Mouse (Mus musculus) intestine, embryonic 15.5 days (tissue): ENCODE results near the gene Gm10376. TPM values are rescaled to one million over a fixed set of nuclear protein-coding genes. Genes with fewer than 3 reads are reported as not detected.
"Not testable (repeated sequence)": the region's sequence is repeated elsewhere in the genome, so short reads cannot be mapped to it uniquely, and the experiment has no call there.

Experiments used
- ATAC-seq: fragments of 200-750 bp; cut with Nextera tagmentation; 2 replicates; pipeline ENCODE4 v1.8.0; 2017; ENCODE audit warnings: moderate TSS enrichment, moderate library complexity
- H3K27ac ChIP-seq: fragments of 300-500 bp; sonication (generic); 2 replicates; pipeline ENCODE4 v1.5.1; 2015; ENCODE audit warnings: mild to moderate bottlenecking, inconsistent platforms
- H3K27me3 ChIP-seq: fragments of 300-500 bp; sonication (generic); replicated peaks from 2 replicates; pipeline ENCODE4 v1.6.1; 2015; ENCODE audit warnings: inconsistent platforms
- H3K36me3 ChIP-seq: fragments of 300-500 bp; sonication (generic); 2 replicates; pipeline ENCODE4 v1.6.1; 2015; ENCODE audit warnings: inconsistent platforms
- H3K4me1 ChIP-seq: fragments of 300-500 bp; sonication (generic); replicated peaks from 2 replicates; pipeline ENCODE4 v1.6.1; 2015; ENCODE audit warnings: inconsistent platforms
- H3K4me2 ChIP-seq: fragments of 300-500 bp; sonication (generic); replicated peaks from 2 replicates; pipeline ENCODE4 v1.6.1; 2015; ENCODE audit warnings: mild to moderate bottlenecking, inconsistent platforms
- H3K4me3 ChIP-seq: fragments of 300-500 bp; sonication (generic); replicated peaks from 2 replicates; pipeline ENCODE4 v1.5.1; 2015; ENCODE audit warnings: inconsistent platforms
- H3K9ac ChIP-seq: fragments of 300-500 bp; sonication (generic); 2 replicates; pipeline ENCODE4 v1.6.1; 2015; ENCODE audit warnings: inconsistent platforms
- H3K9me3 ChIP-seq: fragments of 300-500 bp; sonication (generic); 2 replicates; pipeline ENCODE4 v1.6.1; 2016; ENCODE audit warnings: inconsistent platforms
- WGBS: fragments of 180-500 bp; shearing (Covaris S2); methylation state at CpG from one replicate; pipeline ENCODE4 v1.1.7; 2015; 5-methylcytosine and 5-hydroxymethylcytosine counted together
- polyA plus RNA-seq: library from polyadenylated mRNA; unstranded; fragments of >200 nt; fragmentation: Nextera tagmentation; extraction: Ambion mirVana; gene quantifications from 2 replicates; pipeline ENCODE4 v1.2.1, GENCODE M21; 2015

The Gm10376 gene
- polyA plus RNA-seq, result not detected in 2 replicates

DNA sequence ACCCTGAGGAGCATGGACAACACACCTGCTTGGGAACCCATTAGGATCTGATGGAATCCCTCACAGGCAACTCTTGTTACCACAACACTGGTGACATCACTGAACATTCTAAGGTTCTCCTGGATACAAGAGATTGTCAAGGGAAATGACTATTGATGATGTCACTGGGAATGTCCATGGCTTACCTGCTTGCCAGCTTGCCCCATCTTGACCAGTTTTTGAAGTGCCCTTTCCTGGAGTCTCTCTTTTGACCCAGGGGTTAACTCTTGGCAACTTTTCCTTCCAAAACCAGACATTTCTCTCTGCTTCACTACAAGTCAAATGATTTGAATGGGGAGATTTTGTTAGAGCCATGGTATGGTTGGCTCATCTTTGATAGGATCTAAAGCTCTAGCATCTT, at the start of gene Gm10376:
Gm10376 (minus strand) TSS at position 101 of the 400 bp plus-strand sequence.
- H3K27ac ChIP-seq, H3K27me3 ChIP-seq, H3K9me3 ChIP-seq, H3K4me3 ChIP-seq, H3K4me2 ChIP-seq, ATAC-seq, H3K36me3 ChIP-seq, H3K9ac ChIP-seq, H3K4me1 ChIP-seq: not testable (repeated sequence)

DNA sequence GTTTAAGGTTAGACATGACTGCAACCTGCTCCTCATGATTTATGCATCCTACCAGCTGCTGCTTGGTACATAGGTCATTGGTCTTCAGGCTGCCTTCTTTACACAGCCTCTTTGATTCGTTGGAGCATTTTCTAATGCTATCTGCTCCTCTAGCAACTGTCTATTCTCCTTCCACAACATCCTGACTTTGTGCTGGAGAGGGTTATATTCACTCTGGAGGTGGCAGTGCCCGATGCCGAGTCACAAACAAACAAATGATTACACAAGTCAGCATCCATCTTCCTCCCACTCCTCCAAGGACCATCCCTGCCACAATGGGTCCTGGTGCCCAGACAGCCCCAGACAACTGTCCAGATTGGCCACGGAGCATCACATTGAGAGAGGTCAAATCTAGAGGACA, 44.8 kb upstream of the Gm10376 start:
- H3K9ac ChIP-seq, H3K9me3 ChIP-seq, H3K27ac ChIP-seq, H3K4me2 ChIP-seq, H3K4me3 ChIP-seq, ATAC-seq, H3K4me1 ChIP-seq, H3K27me3 ChIP-seq, H3K36me3 ChIP-seq: not testable (repeated sequence)
- 69% methylated on average over 4 of the region's 4 CpGs for WGBS

DNA sequence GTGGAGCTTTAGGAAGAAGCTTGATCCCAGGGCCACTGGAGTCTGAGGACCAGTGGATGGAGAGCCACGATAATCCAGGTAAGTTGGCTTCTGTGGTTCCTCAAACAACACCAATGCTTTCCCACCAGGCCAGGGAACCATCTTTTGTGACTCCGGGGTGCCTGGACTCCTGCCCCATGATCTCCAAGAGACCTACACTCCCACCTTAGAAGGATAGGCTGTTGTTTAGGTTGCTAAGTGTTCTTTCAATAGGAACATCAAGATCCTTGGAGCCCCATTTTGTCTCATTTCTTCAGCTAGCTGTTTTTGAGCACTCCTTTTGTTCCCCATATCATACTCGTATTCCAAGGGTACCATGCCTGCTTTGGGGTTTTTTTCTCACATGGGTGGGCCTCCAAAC, 42.6 kb upstream of the Gm10376 start:
- not testable (repeated sequence) for H3K4me3 ChIP-seq, H3K27me3 ChIP-seq, H3K4me2 ChIP-seq, ATAC-seq, H3K27ac ChIP-seq, H3K9ac ChIP-seq, H3K4me1 ChIP-seq, H3K36me3 ChIP-seq, H3K9me3 ChIP-seq
- WGBS, result 82% methylated on average over 3 of the region's 3 CpGs

DNA sequence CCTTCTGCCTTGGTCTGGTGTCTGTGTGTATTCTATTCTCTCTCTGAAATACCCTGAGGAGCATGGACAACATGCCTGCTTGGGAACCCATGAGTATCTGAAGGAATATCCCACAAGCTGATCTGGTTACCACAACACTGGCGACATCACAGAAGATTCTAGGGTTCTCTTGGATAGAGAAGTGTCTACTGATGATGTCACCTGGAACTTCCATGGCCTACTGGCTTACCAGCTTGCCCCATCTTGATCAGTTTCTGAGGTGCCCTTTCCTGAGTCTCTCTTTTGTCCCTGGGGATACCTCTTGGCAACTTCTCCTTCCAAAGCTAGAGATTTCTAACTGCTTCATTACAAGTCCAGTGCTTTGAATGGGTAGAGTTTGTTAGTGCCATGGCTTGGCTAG, 21.9 kb downstream of the Gm10376 start, which contains the start of gene Gm8082:
Gm8082 (minus strand) TSS at position 101 of the 400 bp plus-strand sequence.
- not testable (repeated sequence) for H3K4me2 ChIP-seq, H3K27me3 ChIP-seq, H3K9ac ChIP-seq, H3K27ac ChIP-seq, H3K4me3 ChIP-seq, H3K9me3 ChIP-seq, ATAC-seq, H3K36me3 ChIP-seq, H3K4me1 ChIP-seq
- WGBS, result 100% methylated on average over 1 of the region's 1 CpGs

Other genes starting within 250 kb of the Gm10376 start
- not detected in 2 replicates for gene Gm3015, start 246.8 kb downstream of the Gm10376 start, polyA plus RNA-seq
- not detected in 2 replicates for gene Gm10377, start 217.6 kb downstream of the Gm10376 start, polyA plus RNA-seq
- gene Gm21977, start 162.2 kb downstream of the Gm10376 start, polyA plus RNA-seq, result not detected in 2 replicates
- not detected in 2 replicates for gene Gm8082, start 22.0 kb downstream of the Gm10376 start, polyA plus RNA-seq
- not detected in 2 replicates for gene Gm8094, start 61.0 kb upstream of the Gm10376 start, polyA plus RNA-seq
- gene Gm8104, start 85.0 kb upstream of the Gm10376 start, polyA plus RNA-seq, result not detected in 2 replicates
- not detected in 2 replicates for gene Gm7233, start 164.2 kb upstream of the Gm10376 start, polyA plus RNA-seq
- not detected in 2 replicates for gene Gm8122, start 219.7 kb upstream of the Gm10376 start, polyA plus RNA-seq
- gene Gm8126, start 243.0 kb upstream of the Gm10376 start, polyA plus RNA-seq, result not detected in 2 replicates